Mouse (Mus musculus) forelimb bud, embryonic 11.5 days (tissue): Measurements from ENCODE around the gene Slc9a1.
A peak's percentile ranks its signal among the peaks of the same experiment; 100 is the strongest.

Source experiments
- DNase-seq: peaks from one replicate; pipeline ENCODE4 v3.0.0-alpha.2; 2012; ENCODE audit warnings: low read depth, low spot score

The Slc9a1 gene

GRCm38 (mm10) chr4:133369553-133370297, at the start of gene Slc9a1:
Gene Slc9a1, plus strand, starts transcription at chr4:133369706.
- DNase-seq: peak; percentile 94

- DNase-seq: no peak
Observed at GRCm38 (mm10) chr4:133328129-133328528, 41.4 kb upstream of the Slc9a1 start.

GRCm38 (mm10) chr4:133330296-133330695, 39.2 kb upstream of the Slc9a1 start:
- no peak for DNase-seq

GRCm38 (mm10) chr4:133333306-133333705, 36.2 kb upstream of the Slc9a1 start:
- DNase-seq: no peak

- no peak for DNase-seq
Observed at GRCm38 (mm10) chr4:133337833-133338520, 31.5 kb upstream of the Slc9a1 start.

- no peak for DNase-seq
Observed at GRCm38 (mm10) chr4:133338521-133339095, 30.9 kb upstream of the Slc9a1 start.

- DNase-seq: peak; percentile 91
Observed at GRCm38 (mm10) chr4:133339148-133339749, 30.3 kb upstream of the Slc9a1 start.

GRCm38 (mm10) chr4:133340217-133340616, 29.3 kb upstream of the Slc9a1 start:
- no peak for DNase-seq

- DNase-seq: no peak
Observed at GRCm38 (mm10) chr4:133344112-133344511, 25.4 kb upstream of the Slc9a1 start.

GRCm38 (mm10) chr4:133345702-133346101, 23.8 kb upstream of the Slc9a1 start:
- DNase-seq: no peak

GRCm38 (mm10) chr4:133346577-133346976, 22.9 kb upstream of the Slc9a1 start:
- no peak for DNase-seq

GRCm38 (mm10) chr4:133347624-133348023, 21.9 kb upstream of the Slc9a1 start:
- no peak for DNase-seq

GRCm38 (mm10) chr4:133348051-133348775, 21.3 kb upstream of the Slc9a1 start:
- no peak for DNase-seq

GRCm38 (mm10) chr4:133352797-133353196, 16.7 kb upstream of the Slc9a1 start:
- DNase-seq: no peak

- DNase-seq: no peak
Observed at GRCm38 (mm10) chr4:133353367-133354365, 15.8 kb upstream of the Slc9a1 start, which contains the start of gene Wdtc1. Gene Wdtc1, minus strand, starts transcription at chr4:133353481.

GRCm38 (mm10) chr4:133354641-133355040, 14.9 kb upstream of the Slc9a1 start:
- no peak for DNase-seq

GRCm38 (mm10) chr4:133370298-133371274, 1.1 kb downstream of the Slc9a1 start:
- no peak for DNase-seq

GRCm38 (mm10) chr4:133371621-133372277, 2.2 kb downstream of the Slc9a1 start:
- DNase-seq: no peak

GRCm38 (mm10) chr4:133372278-133372665, 2.8 kb downstream of the Slc9a1 start:
- no peak for DNase-seq
